Mouse (Mus musculus) lung, postnatal 4 days (tissue): Measurements from ENCODE around the gene Lhx4.

Experiments
- DNase-seq, 2 experiments: peaks; one replicate each; pipeline ENCODE4 v3.0.0; 2021

Lhx4 gene

GRCm38 (mm10) chr1:155742411-155743363 is 8.8 kb downstream of the Lhx4 start:
- DNase-seq, result peak; percentile 15 to 38

GRCm38 (mm10) chr1:155741988-155742387 is 9.5 kb downstream of the Lhx4 start:
- no peak for DNase-seq

GRCm38 (mm10) chr1:155741378-155741945 is 10.0 kb downstream of the Lhx4 start:
- DNase-seq, result no peak

GRCm38 (mm10) chr1:155740622-155741377 is 10.7 kb downstream of the Lhx4 start:
- peak; percentile 23 to 39 for DNase-seq

GRCm38 (mm10) chr1:155737809-155738383 is 13.6 kb downstream of the Lhx4 start:
- no peak for DNase-seq

- no peak for DNase-seq
Observed at GRCm38 (mm10) chr1:155737017-155737808, 14.3 kb downstream of the Lhx4 start.

- no peak for DNase-seq
Observed at GRCm38 (mm10) chr1:155736096-155736825, 15.2 kb downstream of the Lhx4 start.

- no peak for DNase-seq
Observed at GRCm38 (mm10) chr1:155731156-155731555, 20.3 kb downstream of the Lhx4 start.

- DNase-seq, result no peak
Observed at GRCm38 (mm10) chr1:155729113-155729795, 22.2 kb downstream of the Lhx4 start.

GRCm38 (mm10) chr1:155727830-155728229 is 23.7 kb downstream of the Lhx4 start:
- no peak for DNase-seq

GRCm38 (mm10) chr1:155725876-155726275 is 25.6 kb downstream of the Lhx4 start:
- DNase-seq, result no peak

GRCm38 (mm10) chr1:155724301-155724700 is 27.2 kb downstream of the Lhx4 start:
- DNase-seq, result no peak

GRCm38 (mm10) chr1:155722185-155722584 is 29.3 kb downstream of the Lhx4 start:
- DNase-seq, result peak; percentile 58 to 66

- DNase-seq, result peak in 1 of 2 experiments; percentile 52
Observed at GRCm38 (mm10) chr1:155721443-155721842, 30.0 kb downstream of the Lhx4 start.

- no peak for DNase-seq
Observed at GRCm38 (mm10) chr1:155720006-155720405, 31.5 kb downstream of the Lhx4 start.

GRCm38 (mm10) chr1:155718851-155719250 is 32.6 kb downstream of the Lhx4 start:
- DNase-seq, result no peak

GRCm38 (mm10) chr1:155717301-155717700 is 34.2 kb downstream of the Lhx4 start:
- DNase-seq, result no peak

- DNase-seq, result no peak
Observed at GRCm38 (mm10) chr1:155715366-155715765, 36.1 kb downstream of the Lhx4 start.

GRCm38 (mm10) chr1:155713306-155713705 is 38.2 kb downstream of the Lhx4 start:
- DNase-seq, result no peak

GRCm38 (mm10) chr1:155704182-155704581 is 47.3 kb downstream of the Lhx4 start:
- DNase-seq, result no peak

- DNase-seq, result no peak
Observed at GRCm38 (mm10) chr1:155703191-155703680, 48.2 kb downstream of the Lhx4 start.
